Mouse (Mus musculus): ENCODE measurements around the gene Otud4.

GRCm38 (mm10) chr8:79653736-79654135 lies 14.3 kb downstream of the Otud4 start:
- TF ChIP-seq CTCF (IDR thresholded peaks at IDR 0.05) (no peak), EP300 (IDR thresholded peaks at IDR 0.05) (no peak)
